Mouse (Mus musculus) midbrain, embryonic 15.5 days (tissue): ENCODE data around the gene Zfp536. TPM values are rescaled to one million over a fixed set of nuclear protein-coding genes. Genes with fewer than 3 reads are reported as not detected.
A peak's percentile ranks its signal among the peaks of the same experiment; 100 is the strongest.

ENCODE experiments used
- ATAC-seq: fragments of 200-750 bp; cut with Nextera tagmentation; replicated peaks from 2 replicates; pipeline ENCODE4 v1.8.0; 2017; ENCODE audit warnings: moderate TSS enrichment
- H3K27ac ChIP-seq: fragments of 300-500 bp; sonication (generic); 2 replicates; pipeline ENCODE4 v1.5.1; 2015; ENCODE audit warnings: mild to moderate bottlenecking, inconsistent platforms
- H3K27me3 ChIP-seq: fragments of 300-500 bp; sonication (generic); replicated peaks from 2 replicates; pipeline ENCODE4 v1.6.1; 2015; ENCODE audit warnings: inconsistent platforms
- H3K36me3 ChIP-seq: fragments of 300-500 bp; sonication (generic); replicated peaks from 2 replicates; pipeline ENCODE4 v1.6.1; 2015; ENCODE audit warnings: inconsistent platforms
- H3K4me1 ChIP-seq: fragments of 300-500 bp; sonication (generic); 2 replicates; pipeline ENCODE4 v1.6.1; 2015; ENCODE audit warnings: inconsistent platforms
- H3K4me2 ChIP-seq: fragments of 300-500 bp; sonication (generic); 2 replicates; pipeline ENCODE4 v1.6.1; 2015; ENCODE audit warnings: inconsistent platforms, mild to moderate bottlenecking, moderate library complexity
- H3K4me3 ChIP-seq: fragments of 300-500 bp; sonication (generic); 2 replicates; pipeline ENCODE4 v1.5.1; 2015; ENCODE audit warnings: mild to moderate bottlenecking, inconsistent platforms
- H3K9ac ChIP-seq: fragments of 300-500 bp; sonication (generic); 2 replicates; pipeline ENCODE4 v1.6.1; 2015; ENCODE audit warnings: mild to moderate bottlenecking, inconsistent platforms
- H3K9me3 ChIP-seq: fragments of 300-500 bp; sonication (generic); 2 replicates; pipeline ENCODE4 v1.6.1; 2016; ENCODE audit warnings: inconsistent platforms
- WGBS: fragments of 180-500 bp; shearing (Covaris S2); methylation state at CpG from one replicate; pipeline ENCODE4 v1.1.7; 2015; ENCODE audit warnings: mixed read lengths; 5-methylcytosine and 5-hydroxymethylcytosine counted together
- polyA plus RNA-seq: library from polyadenylated mRNA; unstranded; fragments of >200 nt; fragmentation: Nextera tagmentation; extraction: Ambion mirVana; gene quantifications from 2 replicates; pipeline ENCODE4 v1.2.1, GENCODE M21; 2015

Gene Zfp536
- polyA plus RNA-seq, 1 experiment from 2014 or later = 36.7 TPM

DNA sequence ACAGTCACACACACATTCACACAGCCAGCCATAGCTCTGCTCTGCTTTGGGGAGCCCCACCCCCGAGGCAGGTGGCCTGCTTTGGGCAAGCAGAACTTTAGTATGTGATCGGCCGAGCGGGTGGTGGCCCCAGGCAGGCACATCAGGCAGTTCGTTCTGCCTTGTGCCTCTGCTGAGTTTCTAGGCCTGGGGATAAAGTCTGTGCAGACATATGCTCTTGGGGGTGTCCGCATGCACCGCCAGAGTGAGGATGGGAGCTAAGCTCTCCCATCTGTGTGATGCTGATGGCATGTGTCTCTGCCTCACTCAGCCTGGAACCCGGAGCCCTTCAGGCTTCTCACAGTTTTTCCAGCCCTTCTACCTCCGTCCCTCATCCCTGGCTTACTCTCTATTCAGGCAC, 263.7 kb downstream of the Zfp536 start:
- 54% methylated on average over 9 of the region's 9 CpGs for WGBS
- no peak overlapping the region for H3K4me2 ChIP-seq
- H3K4me3 ChIP-seq = no peak overlapping the region
- H3K27me3 ChIP-seq = no peaks in the 10 kb centered on the region
- no peak overlapping the region for H3K27ac ChIP-seq
- H3K9me3 ChIP-seq = no peaks in the 10 kb centered on the region
- no peak for ATAC-seq
- H3K9ac ChIP-seq = no peak overlapping the region
- peaks cover 43% of the 10 kb centered on the region for H3K4me1 ChIP-seq
- H3K36me3 ChIP-seq = no peaks in the 10 kb centered on the region

DNA sequence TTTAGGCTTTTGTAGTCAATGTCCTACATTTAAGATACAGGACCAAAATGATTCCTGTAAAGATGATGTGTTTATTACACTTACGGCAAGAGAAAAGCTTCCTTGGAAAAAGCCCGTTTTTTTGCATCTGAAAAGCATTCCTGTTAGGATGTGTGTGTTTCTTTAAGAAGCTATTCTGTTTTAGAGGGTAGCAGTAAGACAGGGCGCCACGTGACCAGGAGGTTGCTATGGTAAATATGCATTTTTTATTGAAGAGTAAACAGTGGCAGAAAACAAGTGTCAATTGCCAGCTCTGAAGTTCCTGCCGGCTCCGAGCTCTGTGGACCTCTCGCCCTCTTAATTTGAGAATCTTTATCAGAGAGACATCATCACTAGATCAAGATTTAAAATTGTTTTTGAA, 267.9 kb downstream of the Zfp536 start:
- H3K9me3 ChIP-seq = no peaks in the 10 kb centered on the region
- no peaks in the 10 kb centered on the region for H3K27me3 ChIP-seq
- no peak overlapping the region for H3K9ac ChIP-seq
- H3K4me3 ChIP-seq = no peak overlapping the region
- no peaks in the 10 kb centered on the region for H3K36me3 ChIP-seq
- 42% methylated on average over 7 of the region's 7 CpGs for WGBS
- ATAC-seq = 0 out of 2 replicates have a peak, but pooled peaks have one; percentile 50
- peak overlapping the region; percentile 25 for H3K27ac ChIP-seq
- H3K4me2 ChIP-seq = 0 out of 2 replicates have a peak overlapping the region, but pooled peaks have one; percentile 17
- peaks cover 29% of the 10 kb centered on the region for H3K4me1 ChIP-seq

DNA sequence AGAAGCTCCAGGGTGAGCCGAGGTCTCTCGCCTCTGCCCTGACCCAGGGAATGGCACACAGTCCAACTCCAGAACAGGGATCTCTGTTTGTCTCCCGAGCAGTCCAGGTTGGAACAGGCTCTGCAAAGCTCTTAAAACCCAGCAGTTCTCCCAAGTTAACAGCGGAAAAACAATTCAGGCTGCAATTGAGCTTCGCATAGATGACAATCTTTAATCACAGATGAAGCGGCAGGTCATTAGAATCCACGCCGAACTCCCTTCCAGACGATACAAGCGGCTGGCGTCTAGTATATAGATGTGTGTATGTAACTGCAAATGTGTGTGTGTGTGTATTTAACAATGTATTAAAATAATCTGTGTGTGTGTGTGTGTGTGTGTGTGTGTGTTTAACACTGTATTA, 268.3 kb downstream of the Zfp536 start:
- Histone ChIP-seq H3K36me3 (no peaks in the 10 kb centered on the region), H3K4me2 (peak overlapping the region; percentile 17; the same call in 1 of the 2 replicates), H3K4me3 (no peak overlapping the region), H3K4me1 (peaks cover 27% of the 10 kb centered on the region), H3K27me3 (no peaks in the 10 kb centered on the region), H3K9me3 (no peaks in the 10 kb centered on the region), H3K27ac (peak overlapping the region; percentile 25), H3K9ac (0 out of 2 replicates have a peak overlapping the region, but pooled peaks have one; percentile 1)
- 61% methylated on average over 11 of the region's 11 CpGs for WGBS
- ATAC-seq = no peak

DNA sequence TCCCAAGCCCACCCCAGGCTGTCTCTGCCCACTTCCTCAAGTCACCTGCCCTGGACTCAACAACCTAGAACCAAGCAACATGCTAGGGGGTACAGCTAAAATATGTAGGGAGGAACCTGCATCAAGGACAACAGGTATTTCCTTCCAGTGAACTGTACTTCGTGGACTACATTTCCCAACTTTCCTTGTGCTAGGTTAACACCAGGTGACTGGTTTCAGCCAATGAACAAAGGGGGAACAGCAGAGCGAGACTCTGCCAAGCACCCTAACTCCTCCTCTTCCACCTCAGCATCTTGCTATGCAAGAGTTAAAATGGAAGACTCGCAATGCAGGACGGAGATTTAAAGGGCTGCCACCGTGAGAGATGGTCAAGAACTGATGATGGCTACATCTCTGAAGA, 274.6 kb downstream of the Zfp536 start:
- Histone ChIP-seq H3K27ac (no peak overlapping the region), H3K4me1 (no peaks in the 10 kb centered on the region), H3K27me3 (no peaks in the 10 kb centered on the region), H3K4me3 (no peak overlapping the region), H3K9ac (no peak overlapping the region), H3K36me3 (no peaks in the 10 kb centered on the region), H3K4me2 (no peak overlapping the region), H3K9me3 (no peaks in the 10 kb centered on the region)
- no peak for ATAC-seq
- 67% methylated on average over 5 of the region's 5 CpGs for WGBS

DNA sequence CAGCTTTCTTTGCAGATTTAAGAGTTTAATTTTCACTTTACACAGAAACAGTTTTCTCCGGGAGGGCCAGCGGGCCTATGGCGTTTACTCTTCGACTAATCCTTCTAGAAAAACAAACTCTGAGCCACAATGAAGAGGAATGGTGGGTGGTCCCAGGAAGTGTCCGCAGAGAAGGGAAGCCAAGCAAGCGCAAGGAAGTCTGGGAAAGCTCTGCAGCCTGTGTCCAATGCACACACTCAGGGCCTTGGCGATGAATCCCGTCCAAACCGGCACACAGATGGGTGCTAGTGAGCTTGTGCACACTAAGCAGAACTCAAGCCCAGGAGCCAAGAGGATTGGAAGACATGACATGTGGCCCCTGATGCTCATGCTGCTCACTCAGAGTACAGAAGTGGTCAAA, 276.9 kb downstream of the Zfp536 start:
- Histone ChIP-seq H3K36me3 (no peaks in the 10 kb centered on the region), H3K27ac (no peak overlapping the region), H3K27me3 (no peaks in the 10 kb centered on the region), H3K4me2 (no peak overlapping the region), H3K9me3 (no peaks in the 10 kb centered on the region), H3K4me3 (no peak overlapping the region), H3K9ac (no peak overlapping the region), H3K4me1 (no peaks in the 10 kb centered on the region)
- WGBS = 55% methylated on average over 9 of the region's 9 CpGs
- ATAC-seq = no peak

DNA sequence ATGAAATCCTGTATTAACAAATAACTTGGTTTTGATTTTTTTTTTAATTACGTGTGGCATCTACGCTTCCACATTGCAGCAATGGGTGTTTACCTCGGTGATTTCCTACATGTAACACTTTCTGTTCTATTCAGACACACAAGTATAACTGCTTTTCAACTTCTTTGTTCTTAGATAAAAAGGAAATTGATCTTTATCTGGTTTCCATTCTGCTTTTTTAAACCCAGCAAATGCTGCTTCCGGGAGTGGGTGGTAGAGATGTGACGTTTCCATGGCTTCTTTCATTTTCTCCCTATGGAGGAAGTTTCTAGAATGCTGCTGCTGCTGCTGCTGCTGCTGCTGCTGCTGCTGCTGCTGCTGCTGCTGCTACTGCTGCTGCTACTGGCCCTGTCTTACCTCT, 283.1 kb downstream of the Zfp536 start:
- Histone ChIP-seq H3K27me3 (no peaks in the 10 kb centered on the region), H3K9ac (no peak overlapping the region), H3K4me2 (no peak overlapping the region), H3K4me1 (no peaks in the 10 kb centered on the region), H3K36me3 (no peaks in the 10 kb centered on the region), H3K4me3 (no peak overlapping the region), H3K9me3 (no peaks in the 10 kb centered on the region), H3K27ac (no peak overlapping the region)
- no peak for ATAC-seq
- WGBS = 67% methylated on average over 5 of the region's 5 CpGs

DNA sequence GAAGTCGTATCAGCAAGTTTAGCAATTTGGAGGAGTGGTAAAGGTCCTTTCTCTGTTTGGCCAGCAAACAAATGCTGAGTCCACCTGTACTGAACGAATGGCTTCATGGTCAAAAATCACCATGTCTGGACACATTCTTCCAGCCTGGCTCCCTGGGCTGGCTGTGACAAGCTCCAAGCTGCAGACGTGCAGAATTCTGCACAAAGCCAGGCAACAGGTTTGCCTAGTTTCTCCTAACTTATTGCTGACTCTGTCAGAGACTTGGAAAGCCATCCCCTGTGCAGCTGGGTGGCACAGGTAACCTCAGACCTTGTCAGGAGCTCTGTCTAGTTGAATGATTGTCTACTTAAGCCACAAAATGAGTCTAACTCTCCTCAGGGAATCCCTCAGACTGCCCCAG, 288.5 kb downstream of the Zfp536 start:
- Histone ChIP-seq H3K27me3 (no peaks in the 10 kb centered on the region), H3K4me1 (no peaks in the 10 kb centered on the region), H3K36me3 (no peaks in the 10 kb centered on the region), H3K9ac (no peak overlapping the region), H3K27ac (no peak overlapping the region), H3K4me2 (no peak overlapping the region), H3K4me3 (no peak overlapping the region), H3K9me3 (no peaks in the 10 kb centered on the region)
- ATAC-seq = no peak
- 80% methylated on average over 3 of the region's 3 CpGs for WGBS

DNA sequence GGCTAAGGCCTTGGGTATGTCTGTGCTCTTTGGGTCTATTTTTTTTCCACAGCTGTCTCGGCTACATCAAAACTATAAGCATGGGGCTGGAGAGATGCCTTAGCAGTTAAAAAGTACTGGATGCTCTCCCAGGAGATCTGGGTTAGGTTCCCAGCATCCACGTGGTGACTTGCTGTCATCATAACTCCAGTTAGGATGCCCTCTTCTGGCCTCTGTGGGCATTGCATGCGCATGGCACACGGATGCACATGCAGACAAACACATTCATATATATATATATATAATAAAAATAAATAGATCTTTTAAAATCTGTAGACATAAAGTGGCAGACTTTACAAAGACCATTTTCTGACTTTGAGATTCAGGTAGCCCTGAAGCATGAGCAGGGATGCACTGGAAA, 290.9 kb downstream of the Zfp536 start:
- 71% methylated on average over 4 of the region's 4 CpGs for WGBS
- Histone ChIP-seq H3K4me3 (no peak overlapping the region), H3K36me3 (no peaks in the 10 kb centered on the region), H3K4me2 (no peak overlapping the region), H3K4me1 (no peaks in the 10 kb centered on the region), H3K9ac (no peak overlapping the region), H3K27ac (no peak overlapping the region), H3K9me3 (no peaks in the 10 kb centered on the region), H3K27me3 (no peaks in the 10 kb centered on the region)
- no peak for ATAC-seq

DNA sequence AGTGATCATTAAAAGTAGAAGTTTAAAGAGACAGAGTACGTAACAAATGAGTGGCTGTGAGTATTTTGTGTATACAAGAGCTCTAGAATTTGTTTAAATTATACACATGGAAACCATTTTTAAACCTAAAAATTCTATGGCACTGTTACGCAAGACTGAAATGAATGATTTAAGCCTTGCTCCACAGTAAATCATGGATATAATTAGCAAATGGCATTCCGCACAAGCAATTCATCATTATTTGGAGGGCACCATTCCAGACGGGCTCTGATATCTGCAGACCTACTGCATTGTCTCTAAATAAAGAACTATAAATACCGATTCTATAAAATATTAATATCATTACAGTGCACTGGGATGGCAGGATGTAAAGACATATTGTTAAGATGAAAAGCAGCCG, 292.3 kb downstream of the Zfp536 start:
- Histone ChIP-seq H3K36me3 (no peaks in the 10 kb centered on the region), H3K9ac (no peak overlapping the region), H3K9me3 (no peaks in the 10 kb centered on the region), H3K4me2 (no peak overlapping the region), H3K27me3 (no peaks in the 10 kb centered on the region), H3K27ac (no peak overlapping the region), H3K4me1 (no peaks in the 10 kb centered on the region), H3K4me3 (no peak overlapping the region)
- no peak for ATAC-seq
- 80% methylated on average over 6 of the region's 6 CpGs for WGBS

DNA sequence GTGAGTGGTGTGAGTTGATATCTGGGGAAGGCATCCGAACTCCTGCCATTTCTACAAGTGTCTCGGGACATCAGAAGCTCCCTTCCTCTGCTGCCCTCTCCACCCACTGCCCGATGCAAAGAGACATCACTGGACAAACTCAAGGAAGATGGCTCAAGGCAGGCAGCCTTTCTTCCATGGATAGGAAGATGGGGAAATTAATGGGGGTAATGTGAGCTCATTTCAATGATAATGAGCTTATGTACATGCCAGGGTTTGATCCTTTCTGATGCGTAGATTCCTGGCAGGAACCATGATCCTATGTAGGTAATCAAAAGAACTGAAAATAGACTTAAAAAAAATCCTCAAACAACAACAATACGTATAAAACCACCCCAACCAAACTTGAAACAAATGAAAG, 296.1 kb downstream of the Zfp536 start:
- Histone ChIP-seq H3K9ac (no peak overlapping the region), H3K27ac (no peak overlapping the region), H3K4me2 (no peak overlapping the region), H3K27me3 (no peaks in the 10 kb centered on the region), H3K4me3 (no peak overlapping the region), H3K9me3 (no peaks in the 10 kb centered on the region), H3K36me3 (no peaks in the 10 kb centered on the region), H3K4me1 (no peaks in the 10 kb centered on the region)
- no peak for ATAC-seq
- WGBS = 66% methylated on average over 5 of the region's 5 CpGs

DNA sequence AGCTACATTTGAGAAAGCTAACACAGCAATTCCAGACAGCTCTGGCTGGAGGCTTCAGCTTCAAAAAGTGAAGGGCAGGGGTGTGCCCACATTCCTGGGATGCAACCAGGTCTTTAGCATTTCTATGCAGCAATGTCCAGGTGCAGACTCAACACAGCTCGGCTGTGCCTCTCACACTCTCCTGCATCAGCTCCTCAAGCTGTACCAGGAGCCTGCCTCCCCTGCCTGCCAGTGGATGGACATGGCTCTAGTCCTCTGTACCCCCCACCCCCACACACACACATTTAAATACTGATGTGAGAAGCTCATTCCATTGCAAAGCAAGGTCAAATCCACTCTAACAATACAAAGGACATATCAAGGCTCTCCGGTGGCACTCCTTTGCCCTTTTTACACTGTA, 298.0 kb downstream of the Zfp536 start:
- no peaks in the 10 kb centered on the region for H3K36me3 ChIP-seq
- WGBS = 71% methylated on average over 2 of the region's 2 CpGs
- no peaks in the 10 kb centered on the region for H3K4me1 ChIP-seq
- no peaks in the 10 kb centered on the region for H3K27me3 ChIP-seq
- no peak for ATAC-seq
- H3K9ac ChIP-seq = no peak overlapping the region
- no peak overlapping the region for H3K27ac ChIP-seq
- H3K4me2 ChIP-seq = no peak overlapping the region
- H3K9me3 ChIP-seq = no peaks in the 10 kb centered on the region
- no peak overlapping the region for H3K4me3 ChIP-seq

DNA sequence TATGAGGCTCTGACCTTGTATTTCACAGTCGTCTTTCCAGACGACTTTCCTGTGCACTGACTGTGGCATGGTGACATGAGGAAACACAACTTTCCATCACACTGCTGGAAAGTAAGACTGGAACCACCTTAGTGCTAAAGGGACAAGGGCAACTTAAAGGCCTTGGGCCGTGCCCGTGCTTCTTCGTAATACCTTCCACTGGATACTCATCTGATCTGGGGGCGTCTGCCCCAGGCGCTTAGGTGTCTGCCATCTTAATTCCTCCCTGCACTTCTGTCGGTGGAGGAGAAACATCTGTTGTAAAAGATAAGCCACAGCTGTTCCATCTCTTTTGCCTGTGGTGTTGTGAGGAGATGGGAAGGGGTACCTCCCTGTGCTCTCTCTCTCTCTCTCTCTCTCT, 299.2 kb downstream of the Zfp536 start:
- Histone ChIP-seq H3K27me3 (no peaks in the 10 kb centered on the region), H3K4me3 (no peak overlapping the region), H3K9me3 (no peaks in the 10 kb centered on the region), H3K27ac (no peak overlapping the region), H3K9ac (no peak overlapping the region), H3K4me1 (no peaks in the 10 kb centered on the region), H3K4me2 (no peak overlapping the region), H3K36me3 (no peaks in the 10 kb centered on the region)
- WGBS = 87% methylated on average over 8 of the region's 8 CpGs
- ATAC-seq = no peak

DNA sequence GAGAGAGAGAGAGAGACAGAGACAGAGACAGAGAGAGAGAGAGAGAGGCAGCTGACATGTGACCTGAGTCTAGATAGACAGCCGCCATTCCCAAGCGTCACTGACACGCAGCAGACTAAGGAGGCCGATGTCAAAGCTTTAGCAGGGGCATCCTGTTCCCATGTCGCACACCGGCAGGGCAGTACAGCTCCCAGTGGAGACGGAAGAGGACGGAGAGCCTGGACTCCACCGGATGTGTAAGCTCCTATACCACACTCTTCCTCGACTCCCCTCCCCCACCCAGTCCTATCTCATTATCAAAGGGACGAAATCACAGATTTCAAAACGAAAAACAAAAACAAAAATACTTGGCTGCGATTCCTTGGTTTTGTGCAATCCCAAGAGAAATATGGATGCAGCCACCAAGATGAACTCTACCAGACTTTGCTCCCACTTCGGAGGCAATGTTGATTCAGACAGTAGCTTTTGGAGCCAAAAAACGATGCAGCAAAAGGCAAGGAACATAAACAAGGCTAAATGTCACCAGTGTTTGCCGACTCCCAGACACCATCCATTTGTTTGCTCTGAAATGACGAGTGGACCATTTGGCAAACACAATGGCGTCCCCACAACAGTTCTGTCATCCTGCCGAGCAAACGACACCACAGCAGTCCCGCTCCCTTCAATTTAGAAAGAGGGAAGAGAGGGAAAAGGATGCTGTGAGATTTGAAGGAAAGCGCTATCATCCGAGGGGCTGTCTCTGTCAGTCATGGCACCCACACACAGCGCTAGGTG, 299.9 kb downstream of the Zfp536 start:
- 77% methylated on average over 24 of the region's 24 CpGs for WGBS

More for the DNA sequence above, 299.9 kb downstream of the Zfp536 start:
- H3K9me3 ChIP-seq = no peaks in the 10 kb centered on the region
- no peak overlapping the region for H3K4me2 ChIP-seq
- no peaks in the 10 kb centered on the region for H3K27me3 ChIP-seq
- no peaks in the 10 kb centered on the region for H3K36me3 ChIP-seq
- H3K4me1 ChIP-seq = no peaks in the 10 kb centered on the region
- H3K4me3 ChIP-seq = no peak overlapping the region
- no peak for ATAC-seq
- H3K27ac ChIP-seq = no peak overlapping the region
- H3K9ac ChIP-seq = no peak overlapping the region
